Mouse (Mus musculus) right cerebral cortex, postnatal 14 days (tissue): ENCODE data around the gene Mgrn1.

ENCODE experiments used
- DNase-seq: peaks from one replicate; pipeline ENCODE4 v3.0.0; 2022

Gene Mgrn1

DNA sequence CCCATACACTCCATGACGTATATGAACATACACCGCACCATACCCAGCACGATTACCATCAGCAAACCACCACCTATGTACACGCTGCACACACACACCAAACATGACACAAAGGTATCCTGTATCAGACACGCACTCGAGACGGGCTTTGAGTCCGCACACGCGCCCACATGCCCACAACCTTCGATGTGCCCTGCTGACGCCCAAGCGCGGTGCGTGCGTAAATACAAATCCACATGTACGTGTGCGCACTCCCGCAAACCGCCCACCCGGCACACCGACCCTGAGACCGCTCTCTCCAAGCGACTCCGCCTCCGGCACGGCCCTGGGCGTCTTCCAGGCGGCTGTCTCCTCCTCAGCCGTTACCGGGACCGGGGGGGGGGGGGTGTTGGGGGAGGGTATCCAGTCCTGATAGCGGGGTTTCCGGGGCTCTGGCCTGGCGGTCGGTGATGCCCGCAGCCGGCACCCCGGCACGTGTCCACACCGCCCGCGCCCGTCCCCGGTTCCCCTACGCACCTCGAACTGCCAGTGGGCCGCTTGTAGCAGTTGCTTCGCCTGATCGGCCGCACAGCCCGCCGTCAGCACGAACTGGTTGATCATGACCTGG, 6.8 kb upstream of the Mgrn1 start:
- peak; percentile 64 for DNase-seq

DNA sequence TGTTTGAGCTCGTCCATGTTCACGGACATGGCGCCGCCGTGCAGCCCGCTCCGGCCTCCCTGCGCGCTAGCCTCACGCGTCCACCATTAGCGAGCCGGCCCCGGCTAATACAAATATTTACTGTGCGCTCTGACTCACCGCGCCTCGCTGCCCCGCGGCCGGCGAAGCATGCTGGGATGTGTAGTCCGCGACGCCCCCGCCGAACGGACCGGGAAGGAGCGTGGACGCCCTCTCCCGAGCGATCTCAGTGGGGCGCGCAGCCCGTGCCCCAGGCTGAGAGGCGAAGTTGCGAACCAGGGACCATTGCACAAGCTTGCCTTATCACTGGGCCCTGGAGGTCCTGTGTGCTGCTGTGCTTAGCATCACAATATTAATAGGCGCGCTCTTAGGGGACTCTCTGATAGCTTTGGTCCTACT, 6.3 kb upstream of the Mgrn1 start:
- peak; percentile 88 for DNase-seq

DNA sequence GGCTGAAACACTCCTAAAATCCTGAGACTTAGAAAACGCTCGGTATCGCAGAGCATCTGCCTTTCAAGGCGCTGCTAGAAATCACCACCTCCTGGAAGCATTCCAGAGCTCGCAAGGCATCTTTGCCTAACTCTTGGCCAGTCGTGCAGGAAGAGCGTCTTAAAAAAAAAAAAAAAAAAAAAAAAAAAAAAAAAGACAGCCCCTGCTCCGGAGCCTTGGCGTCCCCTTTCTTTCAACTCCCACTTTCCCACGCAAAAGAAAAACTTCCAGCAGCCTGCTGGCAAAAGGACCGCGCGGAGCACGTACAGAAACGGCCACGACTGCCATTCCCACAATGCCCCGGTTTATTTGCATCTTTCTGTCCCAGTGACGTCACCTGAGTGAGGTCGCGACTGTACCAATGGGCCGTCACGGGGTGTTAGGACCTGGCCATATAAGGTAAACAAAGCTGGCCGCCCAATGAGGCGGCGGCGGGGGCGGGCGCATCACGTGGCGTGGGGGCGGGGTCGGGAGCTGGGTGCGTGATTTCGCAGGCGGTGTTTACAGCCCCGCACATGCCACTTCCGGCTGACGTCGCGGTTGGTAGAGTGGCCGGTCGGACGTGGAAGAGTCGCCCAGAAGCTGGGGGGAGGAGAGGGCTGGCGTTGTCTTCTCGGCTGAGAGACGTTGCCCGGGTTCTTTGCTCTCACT, 5.8 kb upstream of the Mgrn1 start, which contains the start of gene Ubald1:
TSS of gene Ubald1 (minus strand) at position 180 of the 690 bp plus-strand sequence.
- DNase-seq = peak; percentile 99

DNA sequence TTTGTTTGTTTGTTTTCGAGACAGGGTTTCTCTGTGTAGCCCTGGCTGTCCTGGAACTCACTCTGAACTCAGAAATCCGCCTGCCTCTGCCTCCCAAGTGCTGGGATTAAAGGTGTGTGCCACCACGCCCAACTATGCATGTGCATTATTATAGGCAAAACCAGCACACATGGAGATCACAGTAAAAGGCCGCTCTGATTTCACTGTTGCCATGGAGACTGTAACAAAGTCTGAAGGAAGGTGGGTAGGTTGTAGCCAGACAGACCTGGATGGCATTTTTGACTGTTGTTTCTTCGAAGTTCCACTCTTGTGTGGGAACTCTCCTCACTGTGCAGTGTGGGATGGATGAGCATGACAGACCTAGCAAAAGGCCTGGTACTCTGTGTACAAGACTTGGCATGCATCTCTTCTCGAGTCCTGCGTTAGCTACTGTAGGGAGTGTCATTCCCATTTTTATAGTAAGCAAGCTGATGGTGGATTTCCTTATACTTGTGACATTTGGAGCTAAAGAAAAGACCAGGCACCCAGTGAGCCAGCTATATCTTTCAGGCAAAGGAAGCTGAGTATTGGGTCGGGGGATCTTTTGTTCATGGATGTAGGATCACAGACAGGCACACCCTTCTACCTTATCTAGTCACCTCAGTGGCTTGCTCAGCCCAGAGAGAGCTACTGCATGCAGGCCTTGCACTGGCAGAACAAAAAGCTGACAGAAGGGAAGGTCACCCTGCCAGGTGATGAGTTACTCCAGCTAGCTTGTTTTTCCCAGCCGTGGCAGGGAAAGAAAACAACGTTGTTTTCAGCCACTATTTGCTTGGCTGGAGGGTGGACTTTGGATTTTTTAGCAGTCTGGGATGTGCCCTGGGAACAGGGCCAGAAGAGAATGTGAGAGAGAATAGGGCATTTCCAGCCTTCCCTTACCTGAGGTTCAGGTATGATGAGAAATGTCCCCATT, 4.4 kb upstream of the Mgrn1 start:
- peak; percentile 6 for DNase-seq

DNA sequence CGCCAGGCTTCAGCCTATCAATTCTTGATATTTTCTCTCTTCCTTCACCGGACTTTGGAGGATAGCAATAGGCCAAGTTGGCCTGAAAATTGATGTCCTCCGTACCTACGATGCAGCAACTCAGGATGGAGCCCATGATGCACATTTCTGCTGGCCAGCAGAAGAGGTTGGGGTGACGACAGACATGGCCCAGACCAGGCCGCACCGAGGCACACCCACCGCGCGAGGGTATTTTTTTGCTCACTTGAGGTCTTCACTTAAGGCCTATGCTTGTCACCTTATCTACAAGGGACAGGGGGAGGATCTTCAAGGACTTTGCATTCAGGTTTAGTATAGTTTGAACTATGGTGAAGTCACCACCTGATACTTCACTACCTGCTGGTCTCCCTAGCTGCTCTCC, 1.1 kb upstream of the Mgrn1 start:
- DNase-seq = no peak

DNA sequence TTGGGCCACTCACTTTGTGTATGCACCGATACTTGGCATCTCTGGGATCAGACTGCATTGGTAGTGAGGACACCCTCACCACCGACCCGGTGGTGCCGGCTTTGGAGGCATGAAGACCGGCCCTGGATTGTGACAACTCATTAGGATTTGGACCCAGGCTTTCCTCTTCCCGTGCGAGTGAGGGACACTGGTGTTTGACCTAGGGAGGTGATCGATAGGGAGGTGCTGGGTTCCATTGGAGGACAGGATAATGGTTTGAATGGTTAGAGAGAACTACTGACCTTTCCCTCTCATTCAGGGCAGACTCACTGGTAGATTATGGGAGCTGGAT, 606 bp downstream of the Mgrn1 start:
- DNase-seq = no peak

DNA sequence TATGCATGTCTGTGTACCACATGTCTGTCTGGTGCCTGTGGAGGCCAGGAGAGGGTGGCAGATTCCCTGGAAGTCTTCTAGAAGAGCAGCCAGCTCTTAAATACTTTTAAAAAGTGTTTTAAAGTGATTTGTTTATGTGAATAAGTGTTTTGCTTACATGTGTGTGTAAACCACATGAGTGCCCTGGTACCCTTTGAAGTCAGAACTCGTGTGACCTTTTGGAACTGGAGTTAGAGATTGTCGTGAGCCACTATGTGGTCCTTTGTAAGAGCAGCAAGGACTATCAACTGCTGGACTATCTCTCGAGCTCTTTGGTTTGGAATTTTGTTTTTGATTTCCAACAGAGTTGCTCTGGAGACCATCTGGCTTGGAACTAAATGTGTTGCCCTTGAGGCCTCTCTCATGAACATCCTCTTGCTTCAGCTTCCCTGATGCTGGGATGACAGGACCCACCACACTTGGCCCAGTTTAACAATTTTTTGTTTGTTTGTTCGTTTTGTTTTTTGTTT, 4.2 kb downstream of the Mgrn1 start:
- no peak for DNase-seq

DNA sequence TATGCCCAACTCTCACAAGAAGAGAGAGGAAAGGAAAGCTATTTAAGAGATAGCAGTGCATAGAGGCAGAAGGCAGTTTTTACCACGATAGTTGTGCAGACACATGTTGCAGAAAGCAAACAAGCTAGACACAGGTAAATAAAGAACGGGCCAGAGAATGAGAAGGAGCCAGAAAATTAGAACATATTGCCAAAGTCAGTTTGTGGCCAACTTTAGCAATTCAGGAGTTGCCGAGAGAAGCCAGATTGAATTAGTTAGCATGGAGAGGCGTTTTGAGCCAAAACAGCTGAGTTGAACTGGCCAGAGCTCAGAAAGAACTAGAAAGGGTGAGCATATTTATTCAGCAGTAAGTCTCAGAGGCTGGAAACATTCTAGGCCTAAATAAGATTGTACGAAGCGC, 6.1 kb downstream of the Mgrn1 start:
- DNase-seq = no peak

DNA sequence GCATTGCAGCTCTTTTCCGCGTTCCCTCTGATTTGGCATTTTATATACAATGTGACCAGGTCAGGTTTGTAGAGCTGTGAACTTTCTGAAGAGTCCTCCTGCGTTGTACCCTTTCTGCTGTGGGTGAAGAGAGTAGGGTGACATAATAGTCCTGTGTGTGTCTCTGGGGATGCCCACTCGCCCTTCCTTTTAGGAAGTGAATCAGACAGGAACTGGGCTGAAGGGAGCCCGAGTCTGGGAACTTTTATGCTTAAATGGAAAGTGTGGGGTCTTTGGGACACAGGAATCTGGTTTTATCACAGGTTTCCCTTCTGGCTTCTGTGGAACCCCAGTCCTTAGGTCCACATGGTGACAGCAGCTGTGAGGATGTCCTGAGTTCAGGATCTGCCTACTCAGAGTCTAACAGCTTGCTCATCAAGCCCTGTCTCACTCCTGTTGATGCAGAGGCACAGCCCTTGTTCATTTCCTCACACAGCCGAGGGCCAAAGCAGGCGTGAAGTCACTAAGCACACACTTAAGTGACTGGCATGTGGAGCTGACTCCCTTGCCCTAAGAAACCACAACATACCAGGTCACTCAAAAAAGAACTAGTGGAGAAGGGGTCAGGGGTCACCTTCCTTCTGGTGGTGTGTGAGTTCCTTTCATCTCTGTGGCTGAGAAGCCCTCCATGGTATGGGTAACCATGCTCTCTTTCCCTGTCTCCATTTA, 8.3 kb downstream of the Mgrn1 start:
- no peak for DNase-seq

DNA sequence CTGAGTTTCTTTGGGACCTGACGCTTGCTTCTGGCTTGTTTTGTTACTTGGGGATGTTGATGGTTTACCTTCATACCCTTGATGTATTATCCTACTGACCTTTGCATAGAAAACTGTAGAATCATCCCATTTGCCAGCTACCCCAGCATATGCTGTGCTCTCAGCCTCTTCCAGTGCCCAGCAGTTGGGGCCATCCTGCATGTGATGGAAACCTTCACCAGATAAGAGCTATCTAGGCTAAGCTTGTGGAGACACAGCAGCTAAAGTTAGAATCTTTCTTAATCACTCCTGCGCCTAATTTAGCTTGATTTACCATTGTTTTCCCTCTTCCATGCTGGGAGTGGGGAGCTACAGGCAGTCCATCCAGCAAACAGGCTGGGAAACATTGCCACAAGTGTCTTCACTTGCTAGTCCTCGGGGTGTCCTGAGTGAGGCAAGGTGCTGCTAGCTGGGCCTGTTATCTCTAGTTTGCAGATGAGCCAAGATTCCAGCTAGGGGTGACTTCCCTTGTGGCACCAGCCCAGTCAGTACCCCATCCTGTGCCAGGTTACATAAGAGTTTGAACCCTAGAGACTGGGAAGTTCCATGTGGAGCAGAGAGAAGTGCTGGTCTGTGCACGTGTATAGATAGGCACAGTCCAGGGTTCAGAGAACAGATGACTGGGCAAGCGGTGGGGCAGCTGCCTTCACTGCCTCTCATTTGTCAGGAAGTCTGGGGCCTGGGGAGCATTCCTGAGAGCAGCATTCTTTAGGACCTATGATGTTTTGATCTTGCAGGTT, 10.4 kb downstream of the Mgrn1 start:
- no peak for DNase-seq

DNA sequence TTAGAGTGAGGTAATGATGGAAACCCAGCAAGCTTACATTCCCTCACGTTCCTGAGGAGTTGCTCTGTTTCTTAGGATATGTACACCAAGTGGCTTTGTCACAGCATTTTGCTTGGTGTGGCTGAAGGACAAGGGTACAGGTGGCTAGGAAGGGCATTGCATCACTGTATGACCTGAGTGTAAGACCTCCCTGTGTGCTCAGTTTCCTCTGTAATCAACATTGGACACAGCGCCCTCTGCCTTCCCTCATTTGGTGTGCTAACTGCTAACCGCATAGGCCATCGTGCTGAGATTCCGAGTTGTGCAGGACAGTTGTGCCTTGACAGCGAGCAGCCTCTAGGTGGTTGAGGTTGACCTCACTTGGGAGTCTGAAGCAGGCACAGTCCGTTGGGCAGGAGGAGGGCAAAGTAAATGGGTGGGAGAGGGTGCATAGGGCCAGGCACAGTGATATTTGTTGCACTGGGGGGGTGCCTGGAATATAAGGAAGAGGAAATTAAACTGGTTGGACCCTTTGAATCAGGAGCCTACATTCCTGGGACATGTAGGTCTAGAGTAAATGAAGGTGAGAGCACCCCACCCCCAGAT, 11.2 kb downstream of the Mgrn1 start:
- no peak for DNase-seq

DNA sequence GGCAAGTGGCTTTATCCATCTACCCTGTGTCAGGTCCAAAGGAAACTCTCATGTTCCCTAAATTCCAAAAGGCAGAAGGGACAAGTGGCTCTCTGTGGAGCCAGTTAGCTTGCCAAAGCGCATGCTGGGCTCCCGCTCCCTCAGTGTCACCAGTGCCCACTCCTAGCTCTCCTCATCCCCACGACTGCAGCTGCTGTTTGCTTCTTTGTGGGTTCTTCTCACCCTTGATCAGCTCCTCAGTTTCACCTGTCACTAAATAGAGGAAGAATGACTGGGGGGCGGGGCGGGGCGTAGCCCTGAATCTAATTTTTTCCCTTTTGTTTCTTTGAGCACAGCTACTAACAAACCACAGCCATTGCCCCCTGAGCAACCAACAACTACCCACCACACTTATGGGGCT, 12.8 kb downstream of the Mgrn1 start:
- no peak for DNase-seq

DNA sequence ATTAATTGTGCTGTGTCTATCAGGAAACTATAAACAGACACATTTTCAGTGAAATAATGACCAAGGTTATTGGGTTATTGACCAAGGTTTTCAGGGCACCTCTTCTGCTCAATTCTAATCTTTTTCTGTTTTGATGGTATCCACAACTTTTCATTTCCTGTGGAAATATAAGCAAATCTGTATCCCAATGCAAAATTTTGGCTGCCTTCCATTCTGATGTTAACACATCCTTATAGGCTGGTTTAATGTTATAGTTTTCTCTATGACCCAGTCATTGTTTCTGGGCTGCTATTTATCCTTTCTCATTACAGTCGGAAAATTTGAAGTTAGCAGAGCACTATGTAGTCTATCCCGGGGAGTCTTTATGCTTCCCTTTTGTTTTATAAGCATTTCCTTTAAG, 13.7 kb downstream of the Mgrn1 start:
- no peak for DNase-seq

DNA sequence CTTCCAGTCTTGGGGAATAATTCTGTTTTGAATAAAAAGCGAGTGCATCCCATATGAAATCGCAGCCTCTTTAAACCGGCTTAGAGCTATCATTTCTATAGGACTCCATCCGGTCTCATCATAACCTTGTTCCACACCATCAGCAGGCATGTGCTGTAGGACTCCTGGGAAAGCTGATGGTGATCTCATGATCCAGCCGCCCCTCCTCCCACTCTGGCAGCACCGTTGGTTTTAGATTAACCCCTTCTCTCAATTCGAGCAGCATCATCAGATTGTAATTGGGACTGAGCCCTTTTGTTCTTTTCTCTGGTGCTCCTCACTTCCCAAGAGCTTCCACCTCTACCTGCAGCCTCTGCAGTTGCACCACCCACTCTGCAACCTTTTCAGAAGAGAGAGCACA, 15.1 kb downstream of the Mgrn1 start:
- DNase-seq = no peak

DNA sequence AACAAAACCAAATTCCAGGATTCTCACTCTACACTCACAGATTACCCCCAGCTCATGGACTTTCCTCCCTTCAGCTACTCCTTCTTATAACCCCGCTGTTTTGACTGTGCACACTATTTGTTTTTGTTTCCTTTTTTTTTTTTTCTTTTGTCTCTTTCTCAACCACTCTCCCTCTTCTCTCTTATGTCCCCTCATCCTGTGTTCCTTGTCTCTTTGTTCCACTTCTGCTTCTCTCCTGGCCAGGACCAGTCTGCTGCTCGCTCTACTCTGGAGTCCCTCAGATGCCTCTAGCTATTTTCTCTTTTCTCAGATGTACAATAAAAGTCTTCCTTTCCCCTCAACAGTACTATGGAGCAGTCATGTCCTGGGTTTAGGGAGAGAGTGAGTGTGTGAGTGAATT, 16.3 kb downstream of the Mgrn1 start:
- no peak for DNase-seq

DNA sequence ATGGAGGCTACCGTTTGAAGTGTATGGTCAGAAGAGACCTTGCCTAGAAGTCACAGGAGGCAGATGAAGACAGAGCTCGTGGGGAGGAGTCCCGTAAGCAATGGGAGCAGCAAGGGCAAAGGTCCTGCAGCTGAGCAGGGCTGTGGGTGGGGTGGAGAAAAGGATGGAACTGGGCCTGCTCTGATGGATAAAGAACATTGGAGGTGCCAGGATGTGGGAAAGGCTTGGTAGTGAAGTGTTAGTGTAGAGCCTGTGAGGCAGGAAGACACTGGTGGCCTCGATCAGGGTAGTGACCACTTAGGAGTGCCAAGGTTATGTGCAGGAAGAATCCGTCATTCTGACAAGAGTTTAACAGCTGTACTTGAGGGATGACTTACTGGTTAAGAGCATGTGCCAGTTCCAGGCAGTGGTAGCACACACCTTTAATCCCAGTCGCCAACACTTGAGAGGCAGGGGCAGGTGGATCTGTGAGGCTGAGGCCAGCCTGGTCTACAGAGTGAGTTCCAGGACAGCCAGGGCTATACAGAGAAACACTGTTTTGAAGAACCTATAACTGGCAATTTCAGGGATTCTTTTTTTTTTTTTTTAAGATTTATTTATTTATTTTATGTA, 17.5 kb downstream of the Mgrn1 start:
- no peak for DNase-seq

DNA sequence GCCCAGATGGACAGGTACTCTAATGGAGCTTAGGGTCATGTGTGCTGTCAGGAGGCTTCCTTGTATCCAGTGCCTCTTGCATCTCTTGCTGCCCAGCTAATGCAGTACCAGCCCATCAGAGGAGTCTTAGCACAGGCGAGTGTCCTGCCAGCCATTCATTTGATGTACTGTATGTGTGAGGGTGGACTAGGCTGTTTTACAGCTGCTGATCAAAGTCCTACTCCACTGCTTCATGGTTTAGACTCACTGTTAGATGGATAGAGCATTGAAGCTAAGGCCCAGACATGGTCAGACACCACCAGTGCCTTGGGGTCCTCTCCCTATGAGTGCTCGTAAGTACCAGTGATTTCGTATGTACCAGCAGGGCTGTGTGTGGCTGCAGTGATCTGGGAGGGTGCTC, 18.8 kb downstream of the Mgrn1 start:
- DNase-seq = no peak

DNA sequence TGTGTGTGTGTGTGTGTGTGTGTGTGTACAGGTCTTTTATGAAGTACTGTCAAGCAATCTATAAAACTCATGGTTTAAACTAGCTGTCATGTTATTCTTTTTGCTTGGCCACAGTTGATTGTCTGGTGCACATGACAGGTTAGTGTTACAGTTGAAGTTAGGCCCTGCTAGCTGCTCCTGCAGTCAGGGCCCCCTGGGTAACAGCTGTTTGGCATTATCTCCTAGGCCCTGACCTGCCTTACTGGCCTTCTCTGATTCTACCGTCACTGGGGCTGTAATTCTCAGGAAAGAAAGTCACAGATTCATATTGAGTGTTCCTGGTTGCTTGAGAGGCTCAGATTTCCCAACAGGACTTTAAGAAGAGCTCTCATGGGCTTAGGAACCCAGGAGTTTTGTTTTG, 19.5 kb downstream of the Mgrn1 start:
- DNase-seq = no peak

DNA sequence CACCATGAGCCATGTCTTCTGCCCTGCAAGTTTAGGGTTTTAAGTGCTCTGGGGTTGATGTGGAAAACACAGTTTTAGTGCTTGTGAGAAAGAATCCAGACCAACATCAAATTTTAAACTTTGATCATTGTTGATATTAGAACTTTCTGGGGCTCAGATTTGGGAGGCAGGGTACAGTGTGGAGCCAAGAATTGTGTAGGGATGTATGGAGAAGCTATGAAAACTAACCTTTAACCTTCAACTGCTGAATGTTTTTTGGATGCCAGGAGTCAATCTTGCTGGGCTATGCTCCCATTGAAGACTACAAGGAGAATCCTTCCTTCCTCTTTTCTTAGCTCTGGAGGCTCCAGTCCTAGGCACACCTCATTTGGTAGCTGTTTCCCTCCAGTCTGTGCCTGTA, 20.5 kb downstream of the Mgrn1 start:
- no peak for DNase-seq

DNA sequence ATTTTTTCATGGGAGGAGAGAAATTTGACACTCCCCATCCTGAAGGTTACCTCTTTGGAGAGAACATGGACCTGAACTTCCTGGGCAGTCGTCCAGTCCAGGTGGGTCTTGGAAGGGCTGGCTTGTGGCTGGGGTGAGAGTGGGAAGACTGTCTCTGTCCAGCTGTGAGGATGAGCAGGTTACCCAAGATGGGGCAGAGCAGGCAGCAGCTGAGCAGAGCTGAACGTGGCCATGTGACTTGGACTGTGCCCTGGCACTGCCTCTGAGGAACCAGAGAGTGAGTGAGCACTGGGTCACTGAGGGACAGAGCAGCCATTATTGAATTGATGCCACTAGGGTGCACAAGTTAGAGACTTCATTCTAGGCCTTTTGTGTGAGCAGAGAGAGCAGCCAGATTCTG, 21.3 kb downstream of the Mgrn1 start:
- DNase-seq = no peak

DNA sequence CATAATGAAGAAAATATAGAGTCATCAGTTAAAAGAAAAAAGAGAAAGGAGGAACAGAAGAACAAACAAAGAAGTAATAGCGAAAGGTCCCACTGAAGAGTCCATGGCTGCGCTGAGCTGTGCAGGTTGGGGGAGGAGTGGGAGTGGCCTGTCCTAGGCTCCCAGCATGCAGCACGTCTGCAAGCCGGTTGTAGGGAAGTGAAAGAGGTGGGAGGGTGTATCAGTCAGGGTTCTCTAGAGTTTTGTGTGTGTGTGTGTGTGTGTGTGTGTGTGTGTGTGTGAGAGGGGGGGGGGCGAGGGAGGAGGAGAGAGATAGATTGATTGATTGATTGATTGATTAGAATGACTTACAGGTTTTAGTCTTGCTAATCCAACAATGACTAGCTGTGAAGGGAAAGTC, 21.9 kb downstream of the Mgrn1 start:
- DNase-seq = no peak
